Mouse (Mus musculus) lung, postnatal 0 days (tissue): ENCODE measurements around the gene Btbd10.

Experiments
- CTCF ChIP-seq: IDR thresholded peaks from 2 replicates; pipeline ENCODE4 v1.5.1; 2016; ENCODE audit warnings: antibody characterized with exemption, mild to moderate bottlenecking
- EP300 ChIP-seq: IDR thresholded peaks from 2 replicates; pipeline ENCODE4 v1.6.1; 2016; ENCODE audit warnings: antibody characterized with exemption, mild to moderate bottlenecking, control low read depth

DNA sequence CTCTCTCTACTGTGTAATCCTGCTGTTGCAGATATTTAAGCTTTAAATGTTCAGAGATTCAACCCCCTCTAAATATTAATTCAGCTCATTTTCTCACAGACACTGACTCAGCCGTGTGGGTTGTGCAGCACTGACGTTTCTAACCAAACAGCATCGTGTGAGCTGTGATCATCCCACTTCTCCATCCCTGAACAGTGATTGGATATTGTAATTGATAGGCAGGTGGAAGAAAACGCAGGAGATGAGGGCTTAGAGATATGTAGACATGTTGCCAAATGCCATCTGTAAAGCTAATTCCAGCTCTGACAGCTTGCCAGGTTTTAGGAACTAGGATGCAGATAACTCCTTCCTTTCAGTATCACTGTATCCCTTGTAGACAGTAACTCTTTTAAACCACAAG lies 21.9 kb downstream of the Btbd10 start:
- TF ChIP-seq CTCF = no peak
- no peak for TF ChIP-seq EP300
